In genomic region chr12:31272012-31272735, GRCm38 (mm10) we compare ENCODE assay signal across 17 mouse cellular contexts. TPM values are rescaled to one million over a fixed set of nuclear protein-coding genes. Genes with fewer than 3 reads are reported as not detected.
A peak's percentile ranks its signal among the peaks of the same experiment; 100 is the strongest.
DNase-seq lines count a peak whose midpoint lies in the region; ATAC-seq and TF ChIP-seq lines count a peak whose summit lies in the region.
"Had no signal": no experiment of that assay in that cellular context is flagged by ENCODE, and none has a peak within 500 bp of the region (broad histone marks: within the 10 kb centered on the region; RNA-seq: fewer than 3 reads in every experiment).

No protein-coding gene starts in this region.

- peak overlapping the region; percentile 13 for H3K4me3 ChIP-seq in heart, embryonic 10.5 days
- no peak overlapping the region for H3K4me3 ChIP-seq in left cerebral cortex, adult 2 months
- H3K4me3 ChIP-seq in intestine, embryonic 16.5 days (ENCODE audit: low read length), result peak overlapping the region; percentile 18; the same call in 1 of the 2 replicates
- H3K4me3 ChIP-seq: forebrain, embryonic 13.5 days; midbrain, embryonic 12.5 days had no signal

- no peak for TF ChIP-seq CTCF in left cerebral cortex, adult 2 months (IDR thresholded peaks at IDR 0.05)

- peak overlapping the region; percentile 75 for H3K27ac ChIP-seq in heart, embryonic 10.5 days
- no peak overlapping the region for H3K27ac ChIP-seq in left cerebral cortex, adult 2 months
- H3K27ac ChIP-seq in intestine, embryonic 16.5 days (ENCODE audit: low read length), result peak overlapping the region; percentile 51
- H3K27ac ChIP-seq: forebrain, embryonic 13.5 days; liver, embryonic 14.5 days had no signal

- peaks cover 60% of the 10 kb centered on the region for H3K4me1 ChIP-seq in heart, embryonic 10.5 days
- peaks cover 30% of the 10 kb centered on the region for H3K4me1 ChIP-seq in intestine, embryonic 16.5 days (ENCODE audit: control insufficient read depth, insufficient read depth, low read length)

- H3K9ac ChIP-seq in intestine, embryonic 16.5 days (ENCODE audit: low read depth, low read length), result no peak overlapping the region
- H3K9ac ChIP-seq: forebrain, embryonic 13.5 days; liver, embryonic 14.5 days; midbrain, embryonic 12.5 days had no signal

- ATAC-seq in intestine, embryonic 16.5 days, result peak; percentile 58; the same call in 1 of the 2 replicates
- no peak for ATAC-seq in megakaryocyte-erythroid progenitor cell, adult 5-6 weeks (replicated peaks; ENCODE audit: low FRiP score, low TSS enrichment, poor library complexity, severe bottlenecking)
- ATAC-seq: forebrain, embryonic 13.5 days had no signal

- WGBS in heart, embryonic 10.5 days, result 52% methylated on average over 8 of the region's 8 CpGs
- WGBS in intestine, embryonic 16.5 days, result 45% methylated on average over 8 of the region's 8 CpGs

- intact Hi-C loops in left cerebral cortex, postnatal 4 days (cut with DNase I), result no loop called here
- intact Hi-C loops in left cerebral cortex, adult 2 months (cut with DNase I), result no loop called here

- H3K27me3 ChIP-seq in heart, embryonic 10.5 days (ENCODE audit: insufficient read depth, poor library complexity, severe bottlenecking), result no peaks in the 10 kb centered on the region
- H3K27me3 ChIP-seq in intestine, embryonic 16.5 days (replicated peaks; ENCODE audit: control insufficient read depth, insufficient read depth, low read length), result no peaks in the 10 kb centered on the region
- H3K27me3 ChIP-seq: Patski had no signal

- H3K36me3 ChIP-seq in heart, embryonic 10.5 days, result peaks cover 86% of the 10 kb centered on the region
- peaks cover 16% of the 10 kb centered on the region for H3K36me3 ChIP-seq in intestine, embryonic 16.5 days (ENCODE audit: control insufficient read depth, insufficient read depth, low read length)
- H3K36me3 ChIP-seq: midbrain, embryonic 12.5 days had no signal

- no peak for DNase-seq in heart, embryonic 10.5 days (ENCODE audit: low spot score)
- no peak for DNase-seq in heart, adult 11 months
- peak; percentile 3 for DNase-seq in left cerebral cortex, postnatal 4 days
- DNase-seq in left cerebral cortex, adult 2 months (ENCODE audit: extremely low spot score in 1 of 2, low spot score in 2 of 2), result no peak
- DNase-seq in ES-CJ7 (ENCODE audit: low read depth, low spot score), result peak; percentile 28
- DNase-seq in urinary bladder, adult 2 months (ENCODE audit: low spot score), result no peak
- DNase-seq: gastrocnemius, postnatal 14 days had no signal

- H3K9me3 ChIP-seq in heart, embryonic 10.5 days, result no peaks in the 10 kb centered on the region
- H3K9me3 ChIP-seq in intestine, embryonic 16.5 days (ENCODE audit: control insufficient read depth, low read length), result no peaks in the 10 kb centered on the region
- H3K9me3 ChIP-seq: forebrain, embryonic 13.5 days; midbrain, embryonic 12.5 days had no signal

- peak overlapping the region; percentile 42 for H3K4me2 ChIP-seq in intestine, embryonic 16.5 days (ENCODE audit: low read depth, low read length)
- H3K4me2 ChIP-seq: forebrain, embryonic 13.5 days; midbrain, embryonic 12.5 days had no signal

RNA-seq across cellular contexts. Expression of gene Lamb1, which starts 7.1 kb away (rescaled TPM):
- polyA plus RNA-seq in heart, embryonic 10.5 days (2016; fragmentation: Nextera tagmentation; extraction: Ambion mirVana), result 66.1 and 102 TPM in 2 replicates
- total RNA-seq in left cerebral cortex, postnatal 4 days (2021), result 10 to 100 TPM; 50.9 to 55.7 TPM
- total RNA-seq in left cerebral cortex, adult 2 months (2021), result 10 to 100 TPM; 16.8 to 17.1 TPM
- polyA plus RNA-seq in intestine, embryonic 16.5 days (2015; fragmentation: Nextera tagmentation; extraction: Ambion mirVana), result 60.4 and 65.1 TPM in 2 replicates
- not detected in 2 replicates for total RNA-seq in megakaryocyte-erythroid progenitor cell, adult 5-6 weeks (2014; fragmentation: Nextera tagmentation)
- total RNA-seq in megakaryocyte-erythroid progenitor cell, adult 5-6 weeks (2017), result not detected in 2 replicates
- 49.8 and 62.9 TPM in 2 replicates for polyA plus RNA-seq in urinary bladder, adult 2 months (2012; rRNA removed)

RNA-seq across cellular contexts. Expression of gene Gm6993, which starts 31.6 kb away (rescaled TPM):
- polyA plus RNA-seq in heart, embryonic 10.5 days (2016; fragmentation: Nextera tagmentation; extraction: Ambion mirVana), result not detected in 2 replicates
- total RNA-seq in left cerebral cortex, postnatal 4 days (2021), result not detected
- total RNA-seq in left cerebral cortex, adult 2 months (2021), result not detected
- not detected in 2 replicates for polyA plus RNA-seq in intestine, embryonic 16.5 days (2015; fragmentation: Nextera tagmentation; extraction: Ambion mirVana)
- total RNA-seq in megakaryocyte-erythroid progenitor cell, adult 5-6 weeks (2014; fragmentation: Nextera tagmentation), result not detected in 2 replicates
- total RNA-seq in megakaryocyte-erythroid progenitor cell, adult 5-6 weeks (2017), result not detected in 2 replicates
- not detected in 2 replicates for polyA plus RNA-seq in urinary bladder, adult 2 months (2012; rRNA removed)
- total RNA-seq: adrenal gland, postnatal 14 days; gastrocnemius, postnatal 14 days; layer of hippocampus, postnatal 25 days had no signal
- polyA plus RNA-seq: cortical plate, adult 2 months; forebrain, embryonic 13.5 days; liver, embryonic 14.5 days; midbrain, embryonic 12.5 days; Patski; testis, adult 2 months had no signal

Comparison
In these comparisons a context has a peak if more than half of its experiments do, and no peak if none do; other contexts are left out.
1. DNase-seq: peak in left cerebral cortex, postnatal 4 days (single experiment) and ES-CJ7 (single experiment); none in heart, embryonic 10.5 days (single experiment), heart, adult 11 months (single experiment), left cerebral cortex, adult 2 months (0 of 2) and urinary bladder, adult 2 months (single experiment).
2. RNA of gene Lamb1, which starts 7.1 kb away (total RNA-seq): 50.9 to 55.7 TPM in left cerebral cortex, postnatal 4 days and 16.8 to 17.1 TPM in left cerebral cortex, adult 2 months; not detected in megakaryocyte-erythroid progenitor cell, adult 5-6 weeks; every median in the first group is over 10 times any median in the second.